Mouse (Mus musculus) heart, adult 9 months (tissue): Measurements from ENCODE around the gene Mcee.

Source experiments
- DNase-seq, 2 experiments: peaks; one replicate each; pipeline ENCODE4 v3.0.0; 2022; ENCODE audit warnings: low spot score in 2 of 2

The Mcee gene

DNA sequence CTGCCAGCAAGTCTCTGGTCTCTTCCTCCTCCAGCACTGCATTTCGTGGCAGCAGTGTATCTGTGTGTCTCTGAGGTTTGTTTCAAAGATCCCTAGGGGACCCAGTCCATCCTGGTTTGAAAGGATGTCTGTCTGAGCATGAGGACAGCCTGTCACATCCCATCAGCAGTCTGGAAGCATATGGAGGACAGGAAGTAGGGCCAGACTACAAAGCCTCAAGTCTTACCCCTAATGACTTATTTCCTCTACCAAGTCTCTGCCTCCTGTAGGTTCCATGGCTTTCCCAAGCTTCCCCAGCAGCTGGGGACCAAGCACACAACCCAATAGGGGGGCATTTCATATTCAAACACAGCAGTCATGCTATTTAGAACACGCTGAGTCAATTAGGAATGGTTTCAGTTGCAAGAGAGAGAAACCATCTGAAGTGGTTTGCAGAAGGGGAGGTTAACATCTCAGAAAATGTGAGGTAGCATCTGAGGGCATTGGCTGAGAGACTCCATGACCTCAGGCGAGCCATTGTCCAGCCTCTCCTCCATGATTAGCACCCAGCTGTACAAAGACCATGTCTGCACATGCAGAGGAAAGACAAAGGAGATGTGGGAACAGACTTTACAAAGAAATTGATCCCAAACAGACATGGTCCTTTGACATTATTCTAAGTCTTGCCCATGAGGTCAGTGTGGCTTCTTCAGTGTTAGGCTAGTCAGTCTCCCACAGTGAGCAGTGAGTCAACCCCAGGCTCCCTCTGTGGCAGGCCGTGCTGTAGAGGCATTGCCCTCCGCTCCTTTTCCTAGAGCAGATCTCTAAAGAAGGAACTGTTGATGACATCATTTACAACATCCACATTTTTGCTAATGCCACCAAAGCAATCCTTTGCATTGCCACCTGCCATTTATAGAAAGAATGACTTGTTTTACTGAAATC lies 47.5 kb downstream of the Mcee start:
- no peak for DNase-seq

DNA sequence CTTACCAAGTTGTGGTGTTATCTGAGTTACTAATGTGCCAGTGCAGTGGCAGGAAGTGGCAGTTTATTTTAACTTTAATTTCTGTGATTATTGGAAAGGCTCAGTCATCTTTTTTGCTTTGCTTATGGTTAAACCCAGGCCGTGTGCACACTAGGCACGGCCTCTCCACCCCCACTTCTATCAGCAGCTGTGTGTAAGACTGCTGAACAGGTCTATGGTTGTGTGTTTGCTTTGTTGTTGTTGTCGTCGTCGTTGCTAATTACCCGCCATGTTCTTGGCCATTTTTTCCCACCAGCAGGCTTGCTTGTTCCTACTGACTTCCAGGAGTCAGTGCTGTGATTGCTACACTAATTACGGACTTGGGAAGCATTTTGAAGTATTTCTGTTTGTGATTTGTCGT lies 48.1 kb downstream of the Mcee start:
- no peak for DNase-seq

DNA sequence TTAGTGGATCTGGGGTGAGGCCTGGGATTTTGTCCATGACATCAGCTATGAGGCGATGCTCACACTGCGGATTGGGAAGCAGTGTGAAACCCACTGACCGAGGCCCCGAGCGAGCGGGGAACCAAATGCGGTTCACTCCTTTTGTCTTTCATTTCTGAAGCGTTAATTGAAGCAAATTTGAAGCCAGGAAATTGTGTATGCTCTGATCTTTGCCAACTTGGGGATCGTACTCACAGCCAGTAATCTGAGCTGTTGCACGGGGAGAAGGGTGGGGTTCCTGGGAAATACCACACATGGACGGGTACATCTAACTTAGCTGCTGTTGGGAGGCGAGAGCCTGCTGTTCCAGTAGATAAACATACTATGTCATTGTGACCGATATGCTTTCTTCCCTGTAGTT lies 58.2 kb downstream of the Mcee start:
- no peak for DNase-seq

DNA sequence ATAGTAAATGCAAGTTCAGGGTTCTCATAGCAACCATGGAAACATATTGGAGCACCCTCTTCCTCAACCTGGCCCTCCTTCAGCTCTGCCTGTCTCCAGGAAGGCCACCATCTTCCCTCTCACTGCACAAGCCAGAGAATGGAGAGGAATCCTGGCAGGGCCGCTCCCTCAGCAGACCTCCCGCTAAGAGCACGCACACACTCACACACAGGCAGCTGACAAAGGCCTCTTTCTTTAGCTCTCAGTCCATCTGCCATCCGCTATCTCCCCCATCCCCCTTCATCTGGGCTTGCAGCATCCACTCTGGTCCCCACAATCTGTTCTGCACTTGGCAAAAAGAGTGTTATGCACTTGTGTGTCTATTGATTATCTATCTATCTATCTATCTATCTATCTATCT lies 59.0 kb downstream of the Mcee start:
- DNase-seq = no peak

DNA sequence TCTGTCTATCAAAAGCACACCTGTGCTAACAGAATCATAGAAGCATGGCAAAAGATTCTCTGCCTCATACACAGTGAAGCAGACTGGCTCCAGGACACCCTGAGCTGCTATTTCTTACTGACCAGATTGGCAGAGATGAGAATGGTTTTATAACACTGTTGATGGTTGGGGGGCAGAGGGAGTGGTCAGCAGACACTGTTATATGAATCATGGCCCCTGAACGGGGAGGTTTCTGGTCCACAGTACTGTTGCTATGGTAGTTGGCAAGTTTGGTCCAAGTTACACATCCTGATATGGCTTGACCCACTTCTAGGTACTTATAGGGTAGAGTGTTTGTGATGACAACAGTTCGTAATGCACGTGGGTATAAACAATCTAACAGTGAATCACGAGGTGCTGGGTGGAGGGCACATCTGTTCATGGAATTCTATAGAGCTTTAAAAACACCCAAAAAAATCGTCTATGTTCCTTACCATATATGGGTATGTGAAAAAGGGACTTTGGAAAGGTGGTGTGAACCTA lies 59.5 kb downstream of the Mcee start:
- DNase-seq = no peak

DNA sequence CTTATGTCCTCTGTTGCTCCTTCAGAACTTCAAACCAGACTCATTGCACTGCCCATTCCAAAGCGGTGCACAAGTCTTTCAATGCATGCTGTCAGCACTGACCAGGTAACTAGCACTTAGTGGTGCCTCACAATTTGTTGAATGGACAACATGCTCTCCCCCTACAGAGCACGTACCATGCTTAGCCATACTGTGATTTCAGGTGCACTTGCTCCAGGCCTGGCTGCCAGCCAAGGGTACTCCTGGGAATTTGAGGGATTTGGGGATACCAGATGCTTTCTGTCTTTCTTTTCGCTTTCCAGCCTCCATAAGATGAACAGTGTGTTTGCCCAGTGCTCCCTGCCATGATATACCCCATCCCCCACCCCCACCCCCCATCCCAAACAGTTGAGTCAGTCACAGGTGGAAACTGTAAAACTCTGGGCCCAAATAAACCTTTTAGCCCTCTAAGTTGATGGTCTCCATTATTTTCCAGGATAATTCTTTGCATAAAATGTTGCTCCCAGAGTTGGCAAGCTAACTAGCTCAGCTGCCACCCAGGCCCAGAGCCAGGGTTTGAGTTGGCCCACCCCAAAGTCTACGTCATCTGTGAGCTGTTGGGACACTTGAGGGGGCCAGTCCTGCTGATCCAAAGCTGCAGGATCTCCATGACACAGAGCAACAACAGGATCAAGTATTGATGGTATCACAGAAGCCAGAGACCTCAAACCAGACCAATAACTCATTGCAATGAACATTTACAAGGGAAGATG lies 60.2 kb downstream of the Mcee start:
- no peak for DNase-seq

DNA sequence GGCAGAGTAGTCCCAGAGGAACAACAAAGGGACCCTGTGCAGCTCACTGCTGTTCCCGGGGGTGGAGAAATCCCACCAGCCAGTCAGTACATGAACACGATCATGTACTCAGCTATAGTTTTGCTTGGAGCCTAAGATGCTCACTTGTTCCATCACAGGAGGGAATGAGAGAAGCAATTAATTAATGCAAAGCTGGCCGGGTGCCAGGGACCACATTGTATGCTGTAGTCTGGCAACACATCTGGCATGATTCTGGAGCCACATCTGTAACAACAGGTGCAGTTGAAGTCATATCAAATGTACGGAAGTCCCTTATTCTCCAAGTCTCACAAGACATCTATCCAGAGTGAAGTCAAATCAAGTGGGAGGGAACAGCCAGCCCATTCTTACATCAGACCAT lies 63.8 kb downstream of the Mcee start:
- DNase-seq = no peak

DNA sequence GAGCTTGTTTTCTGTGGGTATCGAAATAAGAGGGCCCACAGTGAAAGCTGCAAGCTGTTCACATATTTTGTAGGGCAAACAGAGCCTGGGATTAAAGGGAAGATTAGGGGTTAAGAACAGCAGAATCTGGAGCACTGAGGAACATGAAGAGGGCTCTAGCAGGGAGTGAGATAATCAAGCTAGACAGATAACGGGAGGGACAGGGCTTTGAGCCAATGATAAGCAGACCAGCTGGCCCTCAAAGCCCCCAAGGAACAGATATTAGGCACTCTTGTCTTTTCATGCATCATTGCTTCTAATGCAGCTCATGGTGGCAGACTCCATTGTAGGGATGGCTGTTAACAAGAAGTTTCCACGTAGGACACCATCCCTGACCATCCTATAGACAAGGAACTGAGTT lies 64.3 kb downstream of the Mcee start:
- DNase-seq = no peak

DNA sequence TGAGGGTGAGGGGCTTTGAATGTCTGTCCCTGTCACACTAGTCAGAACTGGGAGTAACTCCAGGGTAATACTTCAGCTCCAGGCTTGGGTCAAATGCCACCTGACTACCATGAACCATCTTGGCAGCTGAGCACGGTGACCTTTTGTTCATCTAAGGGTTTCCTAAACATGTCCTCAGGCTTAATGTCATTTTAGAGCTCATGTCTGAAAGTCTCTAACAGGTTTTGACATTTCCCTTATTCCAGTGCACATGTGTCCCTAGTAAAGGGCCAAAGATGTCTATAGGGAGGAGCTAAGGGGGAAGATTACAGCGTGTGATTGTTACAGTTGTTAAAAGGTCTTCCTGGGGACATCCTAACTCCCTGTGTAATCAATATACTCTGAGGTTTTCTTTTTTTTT lies 65.4 kb downstream of the Mcee start:
- no peak for DNase-seq
